Mouse (Mus musculus): Measurements from ENCODE around the gene Akap12.

The Akap12 gene

DNA sequence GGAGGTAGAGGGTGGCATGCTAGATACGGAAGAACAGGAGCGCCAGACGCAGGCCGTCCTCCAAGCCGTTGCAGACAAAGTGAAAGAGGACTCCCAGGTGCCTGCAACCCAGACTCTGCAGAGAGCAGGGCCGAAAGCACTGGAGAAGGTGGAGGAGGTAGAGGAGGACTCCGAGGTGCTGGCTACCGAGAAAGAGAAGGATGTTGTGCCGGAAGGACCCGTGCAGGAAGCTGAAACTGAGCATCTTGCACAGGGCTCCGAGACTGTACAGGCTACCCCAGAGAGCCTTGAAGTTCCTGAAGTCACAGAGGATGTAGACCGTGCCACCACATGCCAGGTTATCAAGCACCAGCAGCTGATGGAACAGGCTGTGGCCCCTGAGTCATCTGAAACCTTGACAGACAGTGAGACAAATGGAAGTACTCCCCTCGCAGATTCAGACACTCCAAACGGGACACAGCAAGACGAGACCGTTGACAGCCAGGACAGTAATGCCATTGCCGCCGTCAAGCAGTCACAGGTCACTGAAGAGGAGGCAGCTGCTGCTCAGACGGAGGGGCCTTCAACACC lies 89.8 kb downstream of the Akap12 start:
- in situ Hi-C loops (cut with MboI, MseI), result no loop called here

DNA sequence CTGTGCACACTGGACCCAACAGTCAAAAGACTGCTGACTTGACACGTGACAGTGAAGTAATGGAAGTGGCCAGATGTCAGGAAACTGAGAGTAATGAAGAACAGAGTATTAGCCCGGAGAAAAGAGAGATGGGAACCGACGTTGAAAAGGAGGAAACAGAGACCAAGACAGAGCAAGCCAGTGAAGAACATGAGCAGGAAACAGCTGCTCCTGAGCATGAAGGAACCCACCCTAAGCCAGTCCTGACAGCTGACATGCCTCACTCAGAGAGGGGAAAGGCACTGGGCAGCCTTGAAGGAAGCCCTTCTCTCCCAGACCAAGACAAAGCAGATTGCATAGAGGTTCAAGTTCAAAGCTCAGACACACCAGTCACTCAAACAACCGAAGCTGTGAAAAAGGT lies 90.5 kb downstream of the Akap12 start:
- in situ Hi-C loops (cut with MboI, MseI), result no loop called here

DNA sequence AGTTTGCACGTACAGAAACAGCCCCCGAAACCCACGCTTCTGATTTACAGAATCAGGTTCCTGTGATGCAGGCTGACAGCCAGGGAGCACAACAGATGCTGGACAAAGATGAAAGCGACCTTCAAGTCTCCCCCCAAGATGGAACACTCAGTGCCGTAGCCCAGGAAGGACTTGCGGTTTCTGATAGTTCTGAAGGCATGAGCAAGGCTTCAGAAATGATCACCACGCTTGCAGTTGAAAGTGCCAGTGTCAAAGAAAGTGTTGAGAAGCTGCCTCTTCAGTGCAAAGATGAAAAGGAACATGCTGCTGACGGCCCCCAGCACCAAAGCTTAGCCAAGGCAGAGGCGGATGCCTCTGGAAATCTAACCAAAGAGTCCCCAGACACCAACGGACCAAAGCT lies 91.3 kb downstream of the Akap12 start:
- in situ Hi-C loops (cut with MboI, MseI), result no loop called here

DNA sequence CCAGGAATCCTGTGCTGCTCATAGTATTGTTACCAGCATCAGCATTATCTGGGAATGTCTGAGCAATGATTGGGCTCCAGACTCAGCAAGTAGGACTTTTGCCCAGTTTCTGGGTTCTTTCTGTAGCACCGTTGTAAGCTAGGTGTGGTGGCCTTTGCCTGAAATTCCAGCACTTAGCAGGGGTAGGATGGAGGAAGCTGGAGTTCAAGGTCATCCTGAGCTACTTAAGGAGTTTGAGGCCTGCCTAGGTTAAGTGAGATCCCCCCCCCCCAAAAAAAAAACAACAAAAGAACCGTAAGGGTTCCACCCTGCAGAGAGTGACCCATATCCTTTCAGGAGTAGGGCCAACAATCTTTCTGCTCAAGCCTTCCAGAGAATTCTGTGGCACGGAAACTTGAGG lies 98.4 kb downstream of the Akap12 start:
- in situ Hi-C loops (cut with MboI, MseI), result no loop called here

DNA sequence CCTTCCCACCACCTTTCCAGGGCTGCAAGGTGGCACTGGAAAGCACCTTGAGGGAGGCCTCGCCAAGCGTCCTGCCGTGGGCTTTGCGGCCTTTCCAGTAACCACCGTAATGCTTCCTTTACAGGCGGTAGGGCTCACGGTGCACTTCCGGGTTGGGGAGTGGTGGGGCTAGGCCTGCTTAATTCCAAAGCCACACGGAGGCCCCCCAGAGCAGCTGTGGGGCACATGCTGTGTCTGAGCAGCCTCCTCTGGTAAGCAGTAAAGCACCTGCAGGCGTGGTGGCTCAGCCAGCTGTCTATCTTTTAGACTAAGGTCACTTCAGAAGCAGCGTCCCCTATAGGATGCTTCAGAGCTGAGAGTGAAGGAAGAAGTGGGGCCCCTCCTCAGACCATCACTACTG lies 103.9 kb downstream of the Akap12 start:
- in situ Hi-C loops (cut with MboI, MseI), result no loop called here

DNA sequence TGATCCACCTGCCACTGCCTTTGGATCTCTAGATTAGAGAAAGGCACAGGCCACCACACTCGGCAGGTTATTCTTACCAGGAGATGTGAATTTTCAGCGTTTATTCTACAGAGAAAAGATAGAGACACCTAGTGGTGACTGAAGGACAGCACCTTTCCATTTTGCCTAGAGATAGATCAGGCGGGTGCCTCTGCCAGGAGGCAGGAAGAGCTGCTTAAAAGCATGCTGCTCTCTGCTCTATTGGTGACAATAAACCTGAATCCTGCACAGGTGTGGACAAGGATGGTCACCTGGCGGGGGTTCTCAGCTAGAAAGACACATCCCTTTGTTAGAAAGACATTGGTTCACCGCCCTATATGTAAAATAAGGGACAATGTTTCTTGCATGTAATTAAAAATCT lies 105.8 kb downstream of the Akap12 start:
- in situ Hi-C loops (cut with MboI, MseI), result no loop called here

DNA sequence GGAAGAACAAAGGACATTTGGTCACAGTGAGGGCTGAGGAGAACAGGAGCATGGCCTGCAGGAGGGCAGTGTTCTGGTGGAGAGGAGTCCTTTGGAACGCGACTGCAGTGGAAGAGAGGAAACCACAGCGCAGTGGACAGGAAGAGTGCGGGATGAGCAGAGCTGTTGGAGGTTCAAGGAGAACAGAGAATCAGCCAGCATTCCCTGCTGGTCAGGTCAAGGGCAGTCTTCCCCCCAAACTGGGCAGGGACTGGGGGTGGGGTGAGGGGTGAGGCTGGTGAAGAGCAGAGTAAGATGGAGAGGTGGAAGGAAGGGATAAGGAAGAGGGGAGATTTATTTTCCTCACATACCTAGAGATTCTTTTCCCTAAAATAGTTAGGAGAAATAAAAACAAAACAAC lies 107.4 kb downstream of the Akap12 start:
- in situ Hi-C loops (cut with MboI, MseI), result no loop called here

DNA sequence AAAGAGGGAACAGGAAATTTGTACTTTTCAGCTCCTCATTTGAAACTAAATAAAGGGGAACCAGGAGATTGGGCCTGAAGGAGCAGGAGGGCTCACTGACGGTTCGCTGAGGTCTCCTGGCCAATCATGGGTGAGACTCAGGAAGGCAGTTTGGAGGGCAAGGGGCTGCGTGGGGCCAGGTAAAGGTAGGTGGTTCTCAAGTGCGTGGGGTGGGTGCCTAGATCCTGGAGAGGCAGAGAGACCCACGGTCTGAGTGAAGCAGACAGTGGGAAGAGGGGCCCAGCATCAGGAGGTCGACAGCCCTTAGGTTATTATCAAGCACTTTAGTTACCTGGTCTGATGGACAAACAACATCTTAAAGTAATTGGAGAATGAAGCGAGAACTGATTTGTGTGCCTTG lies 108.1 kb downstream of the Akap12 start:
- in situ Hi-C loops (cut with MboI, MseI), result no loop called here

DNA sequence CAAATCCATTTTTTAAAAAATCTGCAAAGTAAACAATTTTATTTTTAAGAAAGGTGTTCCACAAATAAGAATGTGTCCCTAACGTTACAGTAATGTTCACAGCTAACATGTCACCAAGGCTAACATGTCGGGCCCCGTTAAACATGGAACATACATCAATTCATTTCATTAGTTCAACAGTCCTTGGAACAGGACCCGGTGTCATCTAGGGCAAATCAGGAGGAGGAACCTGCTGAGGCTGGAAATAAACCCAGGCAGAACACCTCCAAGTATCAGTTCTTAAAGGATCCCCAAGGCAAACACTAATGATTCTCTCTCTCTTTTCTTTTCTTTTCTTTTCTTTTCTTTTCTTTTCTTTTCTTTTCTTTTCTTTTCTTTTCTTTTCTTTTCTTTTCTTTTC lies 108.6 kb downstream of the Akap12 start:
- in situ Hi-C loops (cut with MboI, MseI), result no loop called here

DNA sequence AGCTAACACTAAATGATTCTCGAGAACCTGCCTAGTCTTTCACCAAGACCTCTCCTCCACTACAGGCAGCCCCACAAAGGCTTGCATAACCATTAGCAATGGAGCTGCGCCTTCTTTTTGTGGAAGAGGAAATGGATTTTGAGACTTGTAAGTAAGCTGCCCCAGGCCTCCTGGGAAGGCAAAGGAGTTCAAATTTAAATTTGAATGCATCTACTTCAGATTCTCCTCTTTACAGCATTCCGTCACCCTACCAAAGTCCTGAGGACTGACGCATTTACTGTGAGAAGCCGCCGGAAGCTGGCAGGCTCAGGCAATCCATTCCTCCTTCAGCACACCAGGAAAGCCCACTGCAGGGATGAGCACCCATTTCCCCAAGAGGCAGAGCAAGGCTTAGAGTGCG lies 109.1 kb downstream of the Akap12 start:
- in situ Hi-C loops (cut with MboI, MseI), result no loop called here

DNA sequence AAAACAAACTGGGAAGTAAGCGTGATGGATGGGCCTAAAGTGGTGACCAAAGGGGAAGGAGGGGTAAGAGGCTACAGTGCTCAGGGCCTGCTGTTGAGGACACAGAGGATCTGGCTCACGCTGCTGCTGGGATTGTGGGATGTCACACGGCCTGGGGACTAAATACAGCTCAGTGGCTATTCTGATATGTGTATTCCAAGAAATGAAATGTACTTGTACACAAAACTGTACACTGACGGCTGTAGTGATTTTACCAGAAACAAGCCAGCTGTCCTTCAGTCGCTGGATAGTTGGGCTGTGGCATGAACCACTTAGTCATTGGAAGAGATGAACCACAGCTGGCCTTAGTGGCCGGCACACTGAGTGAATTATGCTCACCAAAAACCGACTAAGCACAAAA lies 110.3 kb downstream of the Akap12 start:
- in situ Hi-C loops (cut with MboI, MseI), result no loop called here

DNA sequence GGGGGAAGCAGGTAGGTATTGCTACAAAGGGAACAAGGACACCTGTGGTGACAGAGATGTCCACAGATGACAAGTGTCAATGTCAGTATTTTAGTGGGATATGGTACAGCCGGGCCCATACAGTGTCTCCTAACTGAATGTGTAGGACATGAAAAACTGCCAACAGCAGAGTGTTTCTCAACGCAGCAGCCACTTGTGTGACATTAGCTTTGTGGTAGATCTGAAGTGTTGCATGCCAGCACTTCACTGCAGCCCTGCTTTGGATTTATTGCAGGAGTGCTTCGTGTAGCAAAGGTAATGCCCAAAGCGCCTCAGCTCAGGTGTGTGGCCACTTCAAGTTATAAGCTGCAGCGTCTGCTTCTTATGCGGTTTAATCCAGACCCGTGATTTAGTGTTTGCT lies 110.8 kb downstream of the Akap12 start:
- in situ Hi-C loops (cut with MboI, MseI), result no loop called here

DNA sequence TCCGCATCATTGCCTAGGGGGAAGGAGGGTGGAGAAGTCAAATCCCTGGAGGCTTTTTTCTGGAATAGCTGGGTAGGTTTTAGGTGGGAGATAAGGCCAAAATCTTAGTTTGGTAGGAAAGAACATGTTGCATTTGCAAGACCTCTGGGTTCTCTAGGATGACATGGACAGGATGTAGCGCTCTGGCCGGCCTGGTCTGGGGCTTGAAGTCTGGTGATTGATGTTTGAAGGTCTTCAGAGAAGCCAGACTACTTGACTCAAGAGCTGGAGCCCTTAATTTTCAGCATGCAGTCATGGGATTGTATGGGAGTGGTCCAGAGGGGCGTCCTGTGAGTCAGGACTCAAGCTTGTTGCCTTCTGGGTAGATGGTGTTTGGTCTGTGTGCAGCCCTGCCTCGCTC lies 114.6 kb downstream of the Akap12 start:
- in situ Hi-C loops (cut with MboI, MseI), result no loop called here

DNA sequence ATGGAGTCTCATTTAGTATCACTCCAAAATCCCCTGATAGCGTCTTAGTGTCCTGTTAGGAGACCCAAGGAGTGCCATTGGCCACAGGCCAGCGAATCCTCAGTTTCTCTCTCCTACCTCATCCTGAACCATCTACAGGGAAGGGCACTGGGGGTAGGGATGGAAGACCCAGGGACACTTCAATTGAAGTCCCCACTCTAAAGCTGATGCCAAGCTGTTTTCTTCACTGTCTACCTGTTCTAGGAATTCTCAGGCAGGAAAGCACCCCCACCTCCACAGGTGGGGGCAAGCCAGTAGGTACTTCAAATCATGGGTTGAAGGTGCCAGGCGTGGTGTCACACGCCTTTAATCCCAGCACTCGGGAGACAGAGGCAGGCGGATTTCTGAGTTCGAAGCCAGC lies 118.1 kb downstream of the Akap12 start:
- in situ Hi-C loops (cut with MboI, MseI), result no loop called here

DNA sequence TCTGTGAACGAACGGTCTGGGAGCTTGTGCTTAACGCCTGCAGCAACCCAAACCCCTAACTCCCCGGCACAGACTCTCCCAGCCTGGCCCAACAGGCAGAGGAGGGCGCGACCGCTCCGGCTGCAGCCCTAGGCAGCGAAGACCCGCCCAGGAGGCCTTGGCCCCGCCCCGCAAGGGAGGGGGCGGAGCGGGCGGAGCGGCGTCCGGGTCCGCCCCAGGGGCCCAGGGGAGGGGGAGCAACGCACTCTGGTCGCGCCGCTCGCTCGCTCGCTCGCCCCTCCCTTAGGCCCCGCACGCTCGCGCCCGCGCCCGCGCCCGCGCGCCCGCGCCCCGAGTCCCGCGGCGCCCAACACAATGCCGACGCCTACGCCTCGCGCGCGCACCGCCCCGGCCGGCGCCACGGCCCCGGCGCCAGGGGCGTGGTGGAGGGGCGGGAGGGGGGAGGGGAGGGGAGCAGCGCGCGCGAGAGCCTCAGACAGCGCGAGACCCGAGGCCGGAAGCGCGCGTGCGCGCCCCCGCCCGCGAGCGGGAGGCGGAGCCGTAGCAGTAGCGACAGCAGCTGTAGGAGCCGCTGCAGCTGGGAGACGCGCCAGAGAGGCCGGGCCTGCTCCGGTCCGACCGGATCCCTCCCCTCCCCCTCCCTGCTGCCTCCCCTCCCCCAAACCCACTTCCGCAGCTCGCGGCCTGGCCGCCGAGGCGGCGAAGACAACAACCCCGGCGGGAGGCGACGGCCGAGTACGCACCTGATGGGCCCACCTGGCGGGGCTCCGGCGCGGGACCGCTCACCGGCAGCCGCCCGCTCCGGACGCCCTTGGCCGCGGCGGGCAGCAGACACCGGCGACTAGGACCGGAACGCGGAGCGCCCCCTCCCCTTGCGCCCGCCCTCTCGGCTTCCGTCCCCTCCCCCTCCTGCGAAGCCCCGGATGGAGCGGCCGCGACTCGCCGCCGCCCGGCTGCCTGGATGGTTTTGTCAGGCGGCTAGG lies 120.7 kb downstream of the Akap12 start:
- in situ Hi-C loops (cut with MboI, MseI), result no loop called here

DNA sequence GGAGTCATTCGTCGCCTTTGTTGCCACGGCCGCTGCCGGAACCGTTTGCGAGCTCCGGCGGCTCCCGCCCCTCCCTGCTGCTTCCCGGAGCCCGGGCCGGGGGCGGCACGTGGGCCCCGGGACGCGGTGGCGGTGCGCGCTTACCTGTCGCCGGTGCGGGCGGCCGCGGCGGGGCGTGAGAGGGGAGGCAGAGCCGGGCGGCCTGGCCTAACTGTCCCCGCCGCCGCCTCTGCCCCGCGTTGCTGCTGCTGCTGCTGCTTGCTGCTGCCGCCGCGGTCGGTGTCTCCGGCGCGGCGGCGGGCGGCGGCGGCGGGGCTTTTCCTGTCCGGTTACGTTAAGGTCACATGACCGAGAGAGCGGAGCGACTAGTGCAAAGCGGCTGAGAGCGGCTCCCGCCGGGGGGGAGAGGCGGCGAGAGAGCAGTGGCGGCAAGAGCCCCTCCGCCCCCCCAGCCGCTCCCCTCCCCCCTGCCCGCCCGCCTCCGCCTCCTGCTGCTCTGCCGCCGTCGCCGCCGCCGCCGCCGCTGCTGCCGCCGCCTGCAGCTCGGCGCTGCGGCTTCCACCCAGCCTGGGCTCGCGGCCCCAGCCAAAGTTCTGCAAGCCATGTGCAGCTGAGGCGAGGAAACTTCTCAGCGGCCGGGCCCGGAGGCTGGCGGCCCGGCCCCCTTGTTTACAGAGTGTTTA lies 121.7 kb downstream of the Akap12 start, which contains the start of gene Zbtb2:
Gene Zbtb2, minus strand, starts transcription at position 408 of the 683 bp plus-strand sequence.
- in situ Hi-C loops (cut with MboI, MseI), result no loop called here

DNA sequence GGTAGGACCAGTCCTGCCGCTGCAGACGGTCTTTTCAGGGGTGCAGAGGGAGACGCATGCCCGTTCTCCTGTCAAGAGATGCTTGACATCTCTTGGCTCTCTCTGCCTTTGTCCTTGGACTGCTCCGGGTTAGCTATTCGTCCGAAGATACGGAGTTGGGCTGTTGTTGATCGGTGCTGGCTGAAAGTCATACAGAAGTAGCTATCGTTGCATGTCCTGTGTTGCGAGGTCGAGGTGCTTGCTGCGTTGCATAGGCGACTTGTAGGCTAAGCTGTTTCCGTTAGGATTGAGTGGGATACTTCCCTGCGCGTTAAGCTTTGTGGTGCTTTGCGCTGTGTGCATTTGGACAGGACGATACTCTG lies 122.2 kb downstream of the Akap12 start:
- in situ Hi-C loops (cut with MboI, MseI), result no loop called here

DNA sequence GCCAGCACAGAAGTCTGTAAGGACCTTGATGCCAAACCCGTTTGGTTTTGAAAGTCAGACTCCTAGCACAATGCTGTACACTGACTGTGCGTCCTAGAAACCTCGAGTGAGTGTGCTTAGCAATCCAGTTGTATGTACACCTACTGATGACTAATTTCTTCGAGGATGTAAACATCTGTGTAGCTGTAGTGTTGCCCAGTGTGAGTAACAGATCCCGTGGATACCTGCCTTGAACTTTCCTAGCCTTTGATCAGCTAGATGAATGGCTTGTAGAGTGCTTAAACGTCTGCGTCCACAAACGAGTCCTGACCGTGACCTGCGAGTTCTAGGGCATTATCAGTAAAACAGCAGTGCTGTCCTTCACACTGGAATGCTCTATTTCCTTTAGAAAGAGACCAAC lies 122.9 kb downstream of the Akap12 start:
- in situ Hi-C loops (cut with MboI, MseI), result no loop called here

DNA sequence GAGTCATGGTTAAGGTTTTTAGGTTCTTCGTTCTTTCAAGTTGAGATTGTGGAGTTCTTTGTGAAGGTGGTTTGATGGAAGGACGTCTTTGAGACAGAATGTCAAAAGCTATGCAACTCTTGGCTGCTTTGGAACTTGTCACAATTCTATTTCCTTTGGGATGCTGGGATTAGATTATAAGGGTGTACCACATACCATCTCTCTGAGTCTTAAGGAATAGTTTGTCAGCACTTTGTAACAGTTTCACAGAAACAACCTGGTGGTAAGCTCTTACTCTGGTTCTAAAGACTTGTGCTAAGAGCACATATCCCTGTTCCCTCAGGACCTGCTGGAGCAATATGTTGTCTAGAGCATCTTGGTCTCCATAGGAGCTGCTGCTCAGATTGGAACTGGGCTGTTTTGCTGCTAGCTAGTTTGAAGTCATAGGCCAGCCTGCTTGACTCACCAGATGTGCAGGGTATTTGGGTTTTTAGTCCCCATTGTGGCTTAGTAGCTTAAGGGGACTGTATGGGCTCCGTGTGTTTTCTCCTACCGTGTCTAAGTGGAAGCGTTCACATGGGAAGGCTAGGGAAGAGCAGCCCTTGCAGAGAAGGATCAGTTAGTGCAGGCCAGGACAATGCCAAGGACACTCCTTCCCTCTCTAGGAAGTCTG lies 123.4 kb downstream of the Akap12 start:
- in situ Hi-C loops (cut with MboI, MseI), result no loop called here

DNA sequence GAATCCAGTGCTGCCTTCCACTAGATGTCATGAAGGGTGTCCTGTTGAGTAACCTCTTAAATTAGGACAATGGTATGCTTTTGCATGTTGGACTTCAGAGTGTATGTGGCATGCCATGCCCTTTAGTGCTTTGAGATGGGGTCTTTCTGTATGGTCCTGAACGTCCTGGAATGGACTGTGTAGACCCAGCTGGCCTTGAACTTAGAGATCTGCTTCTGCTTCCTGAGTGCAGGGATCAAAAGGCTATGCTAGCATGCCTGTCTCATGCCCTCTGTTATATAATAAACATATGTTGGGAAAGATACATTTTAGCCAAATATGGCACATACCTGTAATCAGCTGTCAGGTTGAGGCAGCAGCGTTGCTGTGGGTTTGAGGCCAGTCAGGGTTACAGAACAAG lies 124.4 kb downstream of the Akap12 start:
- in situ Hi-C loops (cut with MboI, MseI), result no loop called here

DNA sequence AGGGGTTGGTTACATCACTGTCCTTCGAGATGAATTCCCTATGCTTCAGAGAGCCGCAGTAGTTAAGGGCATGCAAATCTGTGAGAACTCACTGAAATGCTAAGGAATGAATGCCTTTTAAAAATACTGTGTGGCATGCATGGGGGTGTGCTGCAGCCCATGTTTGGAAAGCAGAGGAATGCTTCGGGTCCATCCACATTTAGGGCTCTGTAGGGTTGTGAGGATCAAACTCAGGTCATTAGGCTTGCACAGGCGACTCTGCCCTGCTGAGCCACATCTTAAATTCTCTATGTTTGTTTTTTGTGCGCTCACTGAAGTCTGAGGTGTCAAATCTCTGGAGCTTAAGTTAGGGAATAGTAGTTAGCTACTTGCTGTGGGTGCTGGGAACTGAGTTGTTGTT lies 124.9 kb downstream of the Akap12 start:
- in situ Hi-C loops (cut with MboI, MseI), result no loop called here

DNA sequence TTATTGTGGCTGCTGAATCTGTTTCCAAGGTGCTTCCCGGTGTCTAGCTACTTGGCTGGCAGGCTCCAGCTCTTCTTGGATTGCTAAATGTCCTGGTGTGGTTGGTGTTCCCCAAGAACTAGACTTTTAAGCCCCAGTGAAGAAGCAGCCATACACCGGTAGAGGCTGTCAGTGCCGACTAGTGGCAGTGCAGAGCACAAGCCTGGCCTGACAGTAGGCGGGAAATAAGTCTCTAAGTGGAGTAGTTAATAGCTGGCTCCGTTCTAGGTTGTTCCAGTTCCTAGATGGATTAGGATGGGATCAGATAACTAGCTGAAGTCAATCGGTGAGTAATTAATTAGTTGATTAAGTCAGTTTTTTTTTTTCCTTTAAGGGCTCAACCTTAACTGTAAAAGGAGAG lies 125.7 kb downstream of the Akap12 start:
- in situ Hi-C loops (cut with MboI, MseI), result no loop called here
